Mouse (Mus musculus): Measurements from ENCODE around the gene Cdh23. TPM values are rescaled to one million over a fixed set of nuclear protein-coding genes. Genes with fewer than 3 reads are reported as not detected.
A peak's percentile ranks its signal among the peaks of the same experiment; 100 is the strongest.

Gene Cdh23
- total RNA-seq, 2 experiments from 2014 or later, result 0.29 to 0.36 TPM

DNA sequence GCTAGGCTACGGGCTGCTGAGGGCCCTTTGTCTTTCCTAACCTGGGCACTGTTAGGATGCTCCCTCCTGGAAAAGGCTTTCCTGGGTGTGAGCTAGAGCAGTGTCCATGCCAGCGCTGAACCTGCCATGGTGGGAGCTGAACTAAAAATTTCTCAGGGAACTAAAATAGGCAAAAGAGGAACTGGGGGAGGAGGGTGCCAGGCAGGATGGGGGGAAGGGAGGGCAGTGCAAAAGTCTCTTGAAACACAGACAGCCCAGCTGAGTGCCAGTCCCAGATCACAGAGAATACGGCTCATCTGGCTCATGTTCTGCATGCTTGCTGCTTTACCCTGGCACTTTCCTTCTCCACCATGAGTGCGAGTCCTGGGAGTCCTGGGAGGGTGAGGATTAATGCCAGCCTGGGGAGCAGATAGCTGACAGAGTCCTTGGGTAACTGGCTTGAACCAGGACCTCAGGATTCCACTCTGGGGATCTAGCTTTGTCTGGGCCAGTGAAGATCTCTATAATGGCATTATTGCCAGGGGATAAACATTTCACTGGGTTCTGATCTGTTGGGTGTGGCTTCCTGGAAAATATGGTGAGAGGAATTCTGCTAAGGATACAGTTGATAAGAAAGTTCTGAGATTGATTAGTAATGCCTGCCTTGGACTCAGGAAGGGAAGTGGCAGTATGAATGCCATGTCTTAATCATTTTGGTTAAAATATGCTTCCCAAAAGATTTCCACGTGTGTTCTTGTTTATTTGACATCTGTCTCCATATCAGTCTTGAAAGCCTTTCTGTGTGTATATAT lies 324.5 kb downstream of the Cdh23 start:
- peak; percentile 23 for ATAC-seq (ENCODE audit: poor library complexity, severe bottlenecking)

DNA sequence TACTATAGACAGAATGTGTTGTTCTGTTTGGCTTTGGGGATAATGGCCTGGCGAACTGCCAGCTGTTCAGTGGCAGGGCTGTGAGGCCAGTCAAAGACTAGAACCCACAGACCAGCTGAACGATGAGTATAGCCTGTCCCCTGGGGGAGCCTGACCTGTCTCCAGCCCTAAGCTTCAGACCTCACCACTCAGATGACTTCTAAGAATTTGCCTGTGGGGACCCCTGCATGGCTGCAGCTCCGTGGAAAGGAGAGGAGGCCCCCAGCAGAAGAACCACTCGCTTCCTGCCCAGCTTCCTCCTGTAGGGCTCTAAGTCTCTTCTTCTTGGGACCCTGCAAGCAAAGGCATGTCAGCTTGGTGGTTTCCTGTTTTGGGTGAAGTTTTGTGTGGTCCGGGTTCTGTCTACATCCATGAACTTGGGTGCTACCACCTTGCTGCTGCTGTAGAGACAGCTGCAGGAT lies 325.7 kb downstream of the Cdh23 start:
- ATAC-seq (ENCODE audit: poor library complexity, severe bottlenecking), result no peak

DNA sequence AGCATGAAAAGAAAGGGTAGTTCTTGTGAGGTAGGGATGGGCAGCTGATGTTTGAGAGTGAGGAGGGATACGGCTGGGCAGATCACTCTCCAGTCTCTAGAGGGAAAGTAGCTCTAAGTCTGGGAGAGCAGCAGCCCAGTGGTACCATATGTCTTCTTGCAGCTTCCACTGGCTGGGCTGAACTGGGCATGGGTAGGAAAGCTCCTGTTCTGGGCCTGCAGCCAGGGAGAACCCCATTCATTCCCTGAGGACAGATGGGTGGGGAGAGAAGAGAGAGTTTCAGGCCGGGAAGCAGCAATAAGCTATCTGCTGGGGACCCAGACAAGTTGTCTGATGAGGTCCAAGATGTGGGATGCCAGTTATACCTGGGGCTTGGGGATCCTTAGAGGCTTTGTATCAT lies 326.2 kb downstream of the Cdh23 start:
- ATAC-seq (ENCODE audit: poor library complexity, severe bottlenecking), result no peak

GRCm38 (mm10) chr10:60369405-60369804 lies 326.9 kb downstream of the Cdh23 start:
- ATAC-seq (ENCODE audit: poor library complexity, severe bottlenecking), result peak; percentile 69

DNA sequence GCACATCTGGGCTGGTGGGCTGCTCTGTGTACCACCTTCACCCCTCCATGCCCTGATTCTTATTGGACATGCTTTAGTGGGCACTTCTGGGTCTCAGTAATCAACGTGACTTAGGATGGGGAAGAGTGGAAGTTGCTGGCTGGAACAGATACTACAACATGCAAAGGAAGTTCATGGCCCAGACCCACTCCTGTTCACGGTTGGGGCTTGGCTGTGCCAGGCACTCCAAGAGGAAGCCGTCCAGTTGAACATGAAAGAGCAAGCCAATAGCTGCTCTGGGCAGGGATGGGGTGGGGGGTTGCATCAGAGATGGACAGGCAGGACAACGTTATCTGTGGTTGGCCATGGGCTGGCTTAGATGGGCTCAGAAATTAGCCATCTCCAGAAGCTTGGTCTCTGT lies 328.4 kb downstream of the Cdh23 start:
- ATAC-seq (ENCODE audit: poor library complexity, severe bottlenecking), result no peak

GRCm38 (mm10) chr10:60367145-60367544 lies 329.1 kb downstream of the Cdh23 start:
- peak; percentile 39 for ATAC-seq (ENCODE audit: poor library complexity, severe bottlenecking)

DNA sequence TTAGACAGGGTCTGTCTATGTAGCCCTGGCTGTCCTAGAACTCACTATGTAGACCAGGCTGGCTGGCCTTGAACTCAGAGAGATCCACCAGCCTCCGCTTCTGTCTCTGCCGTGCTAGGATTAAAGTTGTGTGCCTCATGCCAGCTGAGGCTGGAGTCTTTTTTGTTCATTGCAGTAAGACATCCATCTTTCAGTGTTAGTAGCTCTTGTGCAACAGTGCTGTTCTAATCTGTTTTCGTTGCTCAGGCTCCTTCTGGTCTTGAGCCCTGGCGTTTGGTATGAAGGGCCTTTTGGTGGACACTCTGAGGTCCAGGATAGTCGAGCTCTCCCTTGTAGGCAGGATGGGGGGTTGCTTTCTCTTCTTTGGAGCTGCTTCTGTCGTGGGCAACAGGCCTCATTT lies 332.9 kb downstream of the Cdh23 start:
- no peak for ATAC-seq (ENCODE audit: poor library complexity, severe bottlenecking)

GRCm38 (mm10) chr10:60362310-60362628 lies 334.0 kb downstream of the Cdh23 start:
- no peak for ATAC-seq (ENCODE audit: poor library complexity, severe bottlenecking)

- ATAC-seq (ENCODE audit: poor library complexity, severe bottlenecking), result no peak
These were observed 334.5 kb downstream of the Cdh23 start for GRCm38 (mm10) chr10:60361615-60362309.

GRCm38 (mm10) chr10:60358776-60359175 lies 337.5 kb downstream of the Cdh23 start:
- ATAC-seq (ENCODE audit: poor library complexity, severe bottlenecking), result no peak

GRCm38 (mm10) chr10:60357901-60358300 lies 338.4 kb downstream of the Cdh23 start:
- no peak for ATAC-seq (ENCODE audit: poor library complexity, severe bottlenecking)

GRCm38 (mm10) chr10:60357441-60357840 lies 338.8 kb downstream of the Cdh23 start:
- ATAC-seq (ENCODE audit: poor library complexity, severe bottlenecking), result no peak

DNA sequence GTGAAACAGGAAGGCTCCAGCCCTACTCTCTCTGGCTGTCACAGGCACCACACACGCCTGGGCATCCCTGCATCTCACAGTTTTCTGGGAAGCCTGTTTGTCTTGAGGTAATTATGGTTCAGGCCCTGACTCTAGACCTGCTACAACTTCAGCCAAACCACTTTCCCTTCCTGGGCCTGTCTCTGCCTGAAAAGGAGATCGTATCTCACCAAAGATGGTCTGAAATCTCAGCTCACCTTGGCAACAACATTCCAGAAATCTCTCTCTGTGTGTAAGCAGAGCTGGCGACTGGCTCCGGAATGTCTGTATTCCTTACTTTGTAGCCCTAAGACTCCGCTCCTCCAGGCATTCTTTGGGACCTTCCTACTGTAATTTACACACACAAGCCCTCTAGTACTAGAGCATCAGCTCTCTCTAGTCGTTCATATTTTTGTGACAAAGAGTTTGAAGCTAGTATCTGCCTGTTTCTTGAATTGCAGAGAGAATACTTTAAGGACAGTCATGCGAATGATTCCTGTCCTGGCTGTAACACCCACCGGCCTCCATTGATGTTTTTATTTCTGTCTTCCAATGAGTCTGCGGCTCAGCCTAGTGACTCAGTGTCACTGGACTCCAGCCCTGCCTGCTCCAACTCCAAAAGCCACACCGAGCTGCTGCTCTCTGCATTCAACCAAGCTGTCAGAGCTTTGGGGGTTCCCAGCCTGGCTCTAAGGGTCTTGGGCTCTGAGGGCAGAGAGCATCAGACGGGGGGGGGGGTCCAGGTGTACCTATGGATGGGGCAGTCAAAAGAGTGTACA lies 341.2 kb downstream of the Cdh23 start:
- no peak for ATAC-seq (ENCODE audit: poor library complexity, severe bottlenecking)

DNA sequence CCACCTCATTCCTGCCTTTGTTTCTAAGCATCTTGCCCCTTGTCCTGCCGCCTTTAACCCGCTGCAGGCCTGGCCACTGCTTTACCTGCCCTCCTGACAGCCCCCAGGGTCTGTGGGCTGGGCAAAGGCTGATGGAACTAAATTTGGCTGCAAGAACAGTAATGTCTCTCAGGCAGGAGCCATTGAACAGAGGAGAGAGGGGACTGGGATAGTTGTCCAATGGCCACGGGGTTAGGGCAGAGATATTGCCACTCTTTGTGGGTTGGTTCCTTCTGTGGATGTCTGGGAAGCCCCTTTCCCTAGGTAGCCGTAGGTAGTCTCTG lies 342.3 kb downstream of the Cdh23 start:
- no peak for ATAC-seq (ENCODE audit: poor library complexity, severe bottlenecking)

- ATAC-seq (ENCODE audit: poor library complexity, severe bottlenecking), result no peak
These were observed 342.9 kb downstream of the Cdh23 start for GRCm38 (mm10) chr10:60353241-60354002.

GRCm38 (mm10) chr10:60351761-60352455 lies 344.4 kb downstream of the Cdh23 start:
- peak; percentile 33 for ATAC-seq (ENCODE audit: poor library complexity, severe bottlenecking)

- ATAC-seq (ENCODE audit: poor library complexity, severe bottlenecking), result no peak
These were observed 345.0 kb downstream of the Cdh23 start for GRCm38 (mm10) chr10:60351248-60351647.

GRCm38 (mm10) chr10:60350805-60351167 lies 345.5 kb downstream of the Cdh23 start:
- 0 out of 2 replicates have a peak, but pooled peaks have one; percentile 13 for ATAC-seq (ENCODE audit: poor library complexity, severe bottlenecking)

DNA sequence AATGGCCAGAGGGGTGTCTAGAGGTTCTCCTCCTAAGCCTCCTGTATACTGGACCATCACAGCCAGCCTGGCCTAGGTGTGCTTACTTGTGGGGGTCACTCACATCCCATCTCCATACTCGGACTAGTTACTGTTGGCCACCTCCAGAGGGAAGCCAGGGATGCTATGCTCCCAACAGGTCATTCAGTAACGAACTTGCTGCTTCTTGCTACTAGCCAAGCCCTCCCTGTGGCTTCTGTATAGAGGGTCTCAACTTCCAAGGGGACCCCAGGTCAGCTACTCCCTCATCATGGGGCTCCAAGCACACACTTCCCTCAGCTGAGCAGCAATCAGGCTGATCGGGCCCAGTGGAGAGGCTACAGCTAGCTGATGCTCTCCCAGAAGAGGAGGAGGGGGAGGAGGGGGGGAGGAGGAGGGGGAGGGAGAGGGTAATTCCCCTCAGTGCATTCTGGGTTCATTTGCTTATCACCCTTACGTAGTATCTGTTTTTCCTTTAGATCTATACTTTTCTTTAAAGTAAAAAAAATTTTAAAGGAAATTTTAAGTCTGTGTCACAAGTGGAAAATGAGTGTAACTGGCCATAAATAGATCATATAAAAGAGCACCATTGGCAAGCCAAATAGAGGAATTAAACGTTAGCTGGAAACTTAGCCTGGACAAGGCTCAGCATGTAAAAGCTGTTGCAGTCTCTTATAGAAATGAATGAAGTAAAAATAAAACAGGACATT lies 346.0 kb downstream of the Cdh23 start:
- ATAC-seq (ENCODE audit: poor library complexity, severe bottlenecking), result no peak

- ATAC-seq (ENCODE audit: poor library complexity, severe bottlenecking), result no peak
These were observed 346.6 kb downstream of the Cdh23 start for GRCm38 (mm10) chr10:60349644-60350043.

All from megakaryocyte, adult 5-6 weeks (primary cell).